Mouse (Mus musculus) gastrocnemius, postnatal 10 days (tissue): ENCODE data around the gene Chchd6. TPM values are rescaled to one million over a fixed set of nuclear protein-coding genes. Genes with fewer than 3 reads are reported as not detected.

ENCODE experiments used
- total RNA-seq, 2 experiments: library from RNA; stranded (reverse); gene quantifications; 2 replicates each; pipeline ENCODE4 v1.2.3; 2021

Gene Chchd6
- total RNA-seq, 2 experiments from 2014 or later = 5.3 to 5.7 TPM

Other genes starting within 250 kb of the Chchd6 start
- gene Plxna1, start 233.0 kb downstream of the Chchd6 start, total RNA-seq = 10 to 100 TPM; 44.1 to 54.4 TPM
- 1 to 10 TPM; 9.1 TPM for gene Txnrd3, start 48.3 kb upstream of the Chchd6 start, total RNA-seq
- not detected for gene Vmn1r40, start 111.9 kb upstream of the Chchd6 start, total RNA-seq
- gene Vmn1r41, start 145.1 kb upstream of the Chchd6 start, total RNA-seq = not detected